Mouse (Mus musculus) neural tube, embryonic 14.5 days (tissue): ENCODE measurements around the gene Magi2. TPM values are rescaled to one million over a fixed set of nuclear protein-coding genes. Genes with fewer than 3 reads are reported as not detected.

Experiments
- ATAC-seq: fragments of 200-750 bp; cut with Nextera tagmentation; 2 replicates; pipeline ENCODE4 v1.8.0; 2017; ENCODE audit warnings: low read depth, mild to moderate bottlenecking, moderate TSS enrichment, moderate library complexity
- H3K27ac ChIP-seq: fragments of 300-500 bp; sonication (generic); 2 replicates; pipeline ENCODE4 v1.5.1; 2014; ENCODE audit warnings: low read depth, mild to moderate bottlenecking, control low read depth, low read length, moderate library complexity, mixed read lengths
- H3K27me3 ChIP-seq: fragments of 300-500 bp; sonication (generic); 2 replicates; pipeline ENCODE4 v1.6.1; 2014; ENCODE audit warnings: low read length; ENCODE audit not compliant: control insufficient read depth, insufficient read depth
- H3K36me3 ChIP-seq: fragments of 300-500 bp; sonication (generic); 2 replicates; pipeline ENCODE4 v1.6.1; 2014; ENCODE audit warnings: low read length, mixed read lengths; ENCODE audit not compliant: control insufficient read depth, insufficient read depth
- H3K4me1 ChIP-seq: fragments of 300-500 bp; sonication (generic); 2 replicates; pipeline ENCODE4 v1.6.1; 2014; ENCODE audit warnings: low read length; ENCODE audit not compliant: control insufficient read depth, insufficient read depth
- H3K4me2 ChIP-seq: fragments of 300-500 bp; sonication (generic); 2 replicates; pipeline ENCODE4 v1.6.1; 2014; ENCODE audit warnings: mild to moderate bottlenecking, low read depth, low read length, control low read depth
- H3K4me3 ChIP-seq: fragments of 300-500 bp; sonication (generic); 2 replicates; pipeline ENCODE4 v1.5.1; 2014; ENCODE audit warnings: low read depth, low read length, control low read depth, mixed read lengths
- H3K9ac ChIP-seq: fragments of 300-500 bp; sonication (generic); replicated peaks from 2 replicates; pipeline ENCODE4 v1.6.1; 2014; ENCODE audit warnings: low read depth, mild to moderate bottlenecking, control low read depth, low read length, mixed read lengths
- H3K9me3 ChIP-seq: fragments of 300-500 bp; sonication (generic); 2 replicates; pipeline ENCODE4 v1.6.1; 2016; ENCODE audit warnings: low read length; ENCODE audit not compliant: control insufficient read depth
- WGBS: fragments of 180-500 bp; shearing (Covaris S2); extraction: QIAGEN DNeasy Blood & Tissue Kit; methylation state at CpG from one replicate; pipeline ENCODE4 v1.1.7; 2014; 5-methylcytosine and 5-hydroxymethylcytosine counted together
- polyA plus RNA-seq: library from polyadenylated mRNA; unstranded; fragments of >200 nt; fragmentation: Nextera tagmentation; extraction: Ambion mirVana; gene quantifications from 2 replicates; pipeline ENCODE4 v1.2.1, GENCODE M21; 2014

Gene Magi2
- polyA plus RNA-seq, 1 experiment from 2014 or later, result 50.2 TPM

DNA sequence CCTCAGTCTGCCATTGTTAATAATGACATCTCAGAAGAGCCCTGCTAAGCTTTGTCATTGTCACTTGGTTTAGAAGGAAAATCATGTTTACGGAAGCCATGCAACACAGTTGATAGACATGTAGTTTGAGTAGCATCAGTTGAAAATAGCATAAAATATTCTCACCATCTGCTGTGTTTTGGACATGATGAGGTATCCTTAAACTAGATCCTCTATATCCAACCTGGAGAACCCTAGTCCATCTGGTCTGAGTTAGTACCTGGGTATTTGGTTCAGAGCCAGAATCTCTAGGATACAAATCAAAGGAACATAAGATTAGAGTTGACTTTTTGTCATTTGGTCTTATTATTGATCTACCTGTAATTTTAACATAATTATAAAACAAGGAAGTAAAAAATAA, 385.0 kb downstream of the Magi2 start:
- H3K27me3 ChIP-seq, result no peaks in the 10 kb centered on the region
- no peak overlapping the region for H3K4me3 ChIP-seq
- 89% methylated on average over 1 of the region's 1 CpGs for WGBS
- no peaks in the 10 kb centered on the region for H3K4me1 ChIP-seq
- ATAC-seq, result no peak
- no peak overlapping the region for H3K9ac ChIP-seq
- no peak overlapping the region for H3K27ac ChIP-seq
- H3K4me2 ChIP-seq, result no peak overlapping the region
- H3K36me3 ChIP-seq, result no peaks in the 10 kb centered on the region
- no peaks in the 10 kb centered on the region for H3K9me3 ChIP-seq

DNA sequence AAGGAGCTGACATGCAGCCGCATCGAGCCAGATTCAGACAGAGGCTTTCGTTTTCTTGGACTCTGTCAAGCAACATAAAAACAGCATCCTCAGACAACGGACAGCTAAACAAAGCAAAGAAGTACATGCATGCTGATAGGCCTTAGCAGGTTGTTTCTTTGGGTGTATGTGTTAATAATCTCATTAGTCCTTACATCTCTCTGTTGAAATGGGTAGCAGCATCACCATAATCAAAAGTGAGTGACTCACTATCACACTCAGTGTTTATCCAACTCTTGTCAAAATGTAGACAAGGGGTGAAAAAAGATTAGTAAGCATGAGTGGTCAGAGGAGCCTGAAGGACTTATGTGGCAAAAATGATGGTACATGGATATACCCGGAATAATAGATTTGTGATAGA, 394.8 kb downstream of the Magi2 start:
- no peak for ATAC-seq
- H3K4me2 ChIP-seq, result no peak overlapping the region
- H3K4me1 ChIP-seq, result no peaks in the 10 kb centered on the region
- H3K4me3 ChIP-seq, result no peak overlapping the region
- no peaks in the 10 kb centered on the region for H3K27me3 ChIP-seq
- H3K9me3 ChIP-seq, result no peaks in the 10 kb centered on the region
- WGBS, result 82% methylated on average over 5 of the region's 5 CpGs
- H3K27ac ChIP-seq, result no peak overlapping the region
- no peaks in the 10 kb centered on the region for H3K36me3 ChIP-seq
- H3K9ac ChIP-seq, result no peak overlapping the region

DNA sequence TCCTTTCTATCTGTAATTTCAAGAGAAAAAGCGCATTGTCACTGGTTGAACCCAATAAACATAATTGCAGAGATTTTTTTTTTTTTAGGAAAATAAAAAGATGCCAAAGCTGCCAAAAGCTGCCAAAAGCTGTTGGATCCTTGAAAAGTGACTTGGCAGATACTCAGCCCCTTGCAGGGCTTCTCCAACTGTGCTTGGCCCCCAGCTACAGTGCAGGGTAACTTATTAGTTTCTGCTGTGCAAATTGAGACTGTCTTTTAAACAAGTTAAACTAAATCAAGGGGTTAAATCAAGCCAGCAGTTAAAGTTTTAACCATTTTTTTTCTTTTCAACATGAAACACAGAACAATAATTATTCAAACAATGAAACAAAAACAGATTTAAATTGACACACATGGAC, 407.1 kb downstream of the Magi2 start:
- WGBS, result 96% methylated on average over 1 of the region's 1 CpGs
- ATAC-seq, result no peak
- Histone ChIP-seq H3K4me3 (no peak overlapping the region), H3K4me2 (no peak overlapping the region), H3K4me1 (no peaks in the 10 kb centered on the region), H3K36me3 (no peaks in the 10 kb centered on the region), H3K9ac (no peak overlapping the region), H3K27ac (no peak overlapping the region), H3K27me3 (no peaks in the 10 kb centered on the region), H3K9me3 (no peaks in the 10 kb centered on the region)

DNA sequence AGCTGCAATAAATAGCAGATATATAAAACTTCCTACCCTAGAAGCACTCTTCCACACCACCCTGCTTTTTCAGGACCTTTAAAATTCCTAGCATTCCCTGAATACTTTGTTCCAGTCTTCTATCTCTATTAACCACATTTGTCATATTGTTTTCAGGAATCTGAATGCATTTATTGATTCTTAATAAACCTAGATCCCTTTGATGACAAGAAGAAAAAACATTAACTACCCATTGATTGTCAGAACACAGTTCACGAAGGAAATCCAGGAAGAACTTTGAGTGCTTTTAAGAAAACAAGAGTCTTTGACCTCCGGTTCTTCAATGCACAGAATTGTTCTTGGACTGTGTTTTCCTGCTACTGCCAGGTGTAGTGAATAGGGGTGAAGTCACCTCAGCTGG, 411.0 kb downstream of the Magi2 start:
- no peaks in the 10 kb centered on the region for H3K9me3 ChIP-seq
- 69% methylated on average over 2 of the region's 2 CpGs for WGBS
- H3K4me3 ChIP-seq, result no peak overlapping the region
- H3K4me2 ChIP-seq, result no peak overlapping the region
- ATAC-seq, result no peak
- H3K36me3 ChIP-seq, result no peaks in the 10 kb centered on the region
- H3K27ac ChIP-seq, result no peak overlapping the region
- no peak overlapping the region for H3K9ac ChIP-seq
- no peaks in the 10 kb centered on the region for H3K27me3 ChIP-seq
- H3K4me1 ChIP-seq, result no peaks in the 10 kb centered on the region

DNA sequence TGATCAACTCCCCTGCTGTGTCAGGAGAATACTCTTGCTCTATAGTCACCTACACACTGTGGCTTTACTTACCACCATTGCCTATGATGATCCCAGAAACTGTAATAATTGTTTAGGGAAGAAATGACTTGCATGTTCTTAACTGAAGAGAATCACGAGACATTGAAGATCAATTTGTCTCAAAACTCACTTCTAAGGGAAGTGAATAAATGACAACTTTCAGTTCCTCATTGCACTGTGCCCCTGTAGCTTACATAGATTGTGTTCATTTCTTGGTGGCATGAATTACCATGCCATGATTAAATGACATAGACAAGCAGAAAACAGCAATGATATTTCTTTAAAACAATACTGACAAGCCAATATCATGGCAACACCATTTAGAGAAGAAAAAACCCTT, 429.1 kb downstream of the Magi2 start:
- no peaks in the 10 kb centered on the region for H3K27me3 ChIP-seq
- H3K4me2 ChIP-seq, result no peak overlapping the region
- H3K9me3 ChIP-seq, result no peaks in the 10 kb centered on the region
- no peaks in the 10 kb centered on the region for H3K36me3 ChIP-seq
- no peaks in the 10 kb centered on the region for H3K4me1 ChIP-seq
- H3K4me3 ChIP-seq, result no peak overlapping the region
- no peak for ATAC-seq
- H3K27ac ChIP-seq, result no peak overlapping the region
- 89% methylated on average over 1 of the region's 1 CpGs for WGBS
- no peak overlapping the region for H3K9ac ChIP-seq

DNA sequence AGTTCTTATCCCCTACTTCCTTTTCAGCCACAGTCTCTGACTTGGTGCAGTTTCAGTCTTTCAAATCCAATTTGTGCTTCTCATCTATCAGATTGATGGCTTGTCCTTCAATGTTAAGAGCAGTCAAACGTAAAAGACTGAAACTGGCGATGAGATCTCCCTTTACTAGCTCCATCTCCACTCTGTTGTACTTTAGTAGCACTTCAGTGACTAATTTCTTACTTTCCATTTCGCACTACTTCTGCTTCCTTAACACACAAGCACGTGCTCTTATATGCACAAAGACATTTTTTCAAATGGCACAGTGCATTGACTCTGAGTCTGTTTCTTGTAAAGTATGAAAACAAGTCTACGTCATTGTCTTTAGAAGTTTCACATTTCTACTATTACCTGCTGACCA, 439.6 kb downstream of the Magi2 start:
- Histone ChIP-seq H3K4me3 (no peak overlapping the region), H3K9ac (no peak overlapping the region), H3K36me3 (no peaks in the 10 kb centered on the region), H3K27me3 (no peaks in the 10 kb centered on the region), H3K9me3 (no peaks in the 10 kb centered on the region), H3K4me1 (no peaks in the 10 kb centered on the region), H3K4me2 (no peak overlapping the region), H3K27ac (no peak overlapping the region)
- WGBS, result 90% methylated on average over 5 of the region's 5 CpGs
- ATAC-seq, result no peak

DNA sequence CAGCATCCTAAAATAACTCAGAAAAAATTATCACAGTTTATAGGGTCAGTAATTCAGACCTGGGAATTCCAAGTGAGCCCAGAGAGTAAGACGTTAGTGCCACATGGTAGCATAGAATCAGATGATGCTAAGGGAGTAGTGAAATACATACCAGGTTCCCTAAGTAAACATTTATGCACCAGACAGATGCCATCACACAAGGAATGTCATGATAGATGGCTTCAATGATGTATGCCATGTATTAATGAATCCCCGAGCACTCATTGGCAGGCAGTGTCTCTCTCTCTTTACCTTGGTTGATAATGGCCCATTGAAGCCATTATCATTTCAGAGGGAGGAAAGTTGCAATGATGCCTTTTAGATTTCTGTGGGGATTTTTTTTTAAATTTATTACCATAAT, 490.5 kb downstream of the Magi2 start:
- Histone ChIP-seq H3K9me3 (no peaks in the 10 kb centered on the region), H3K4me3 (no peak overlapping the region), H3K27ac (no peak overlapping the region), H3K9ac (no peak overlapping the region), H3K4me2 (no peak overlapping the region), H3K27me3 (no peaks in the 10 kb centered on the region), H3K4me1 (no peaks in the 10 kb centered on the region), H3K36me3 (no peaks in the 10 kb centered on the region)
- WGBS, result 65% methylated on average over 2 of the region's 2 CpGs
- peak; percentile 69; the same call in 1 of the 2 replicates for ATAC-seq

DNA sequence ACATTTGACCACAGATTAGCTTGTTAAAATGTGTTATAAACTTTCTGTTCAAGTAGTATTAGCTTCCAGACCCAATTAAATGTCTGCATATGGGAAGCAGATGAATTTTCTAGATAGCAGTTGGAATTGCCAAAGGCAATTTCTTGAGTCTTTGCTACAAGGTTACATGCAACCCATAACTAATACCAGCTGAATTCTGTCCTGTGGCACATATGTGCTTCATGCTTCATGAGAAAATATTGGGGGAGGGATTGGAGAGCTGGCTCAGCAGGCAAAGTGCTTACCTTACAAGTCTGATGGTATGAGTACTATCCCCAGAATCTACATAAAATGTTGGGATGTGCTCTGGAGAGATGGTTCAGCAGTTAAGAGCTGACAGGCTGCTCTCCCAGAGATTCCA, 499.4 kb downstream of the Magi2 start:
- Histone ChIP-seq H3K9ac (no peak overlapping the region), H3K27me3 (no peaks in the 10 kb centered on the region), H3K36me3 (no peaks in the 10 kb centered on the region), H3K4me2 (no peak overlapping the region), H3K4me3 (no peak overlapping the region), H3K4me1 (no peaks in the 10 kb centered on the region), H3K27ac (no peak overlapping the region), H3K9me3 (no peaks in the 10 kb centered on the region)
- ATAC-seq, result no peak

DNA sequence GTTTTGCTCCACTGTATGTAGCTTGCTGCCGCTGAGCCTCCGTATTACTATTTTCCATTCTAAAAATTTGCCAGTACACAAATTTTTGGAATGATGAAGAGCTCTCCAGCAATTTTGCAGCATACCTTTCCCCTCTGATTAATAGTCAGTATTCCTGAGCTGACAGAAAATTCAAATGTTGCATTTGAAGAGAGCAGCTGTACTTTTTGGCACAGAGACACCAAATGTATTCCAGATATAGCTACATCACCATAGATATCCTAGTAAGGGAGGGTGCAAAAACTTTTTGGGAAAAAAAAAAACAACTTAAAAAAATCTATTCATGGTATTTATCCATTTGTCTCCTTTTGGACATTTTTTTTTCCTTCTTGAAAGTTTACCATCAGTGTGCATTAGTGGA, 518.5 kb downstream of the Magi2 start:
- H3K9ac ChIP-seq, result no peak overlapping the region
- WGBS, result 94% methylated on average over 2 of the region's 2 CpGs

DNA sequence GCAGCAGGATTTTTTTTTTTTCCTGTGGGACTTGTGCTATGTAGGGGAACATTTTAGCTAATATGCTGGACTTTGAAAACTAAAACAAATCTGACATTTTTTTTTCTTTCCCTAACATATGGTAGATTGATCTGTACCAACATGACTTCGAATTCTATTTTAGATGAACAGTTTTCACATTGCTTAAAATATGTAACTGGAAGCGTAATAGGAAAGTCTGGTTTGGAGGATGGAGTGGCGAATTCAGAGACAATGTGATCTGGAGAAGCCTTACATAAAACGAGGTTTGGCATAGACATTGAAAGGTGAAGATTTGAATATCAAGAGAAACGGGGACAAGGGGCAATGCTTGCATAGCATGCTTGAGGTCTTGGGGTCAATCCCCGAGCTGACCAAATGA, 519.1 kb downstream of the Magi2 start:
- ATAC-seq, result no peak
- Histone ChIP-seq H3K9ac (no peak overlapping the region), H3K36me3 (no peaks in the 10 kb centered on the region), H3K9me3 (no peaks in the 10 kb centered on the region), H3K27ac (no peak overlapping the region), H3K27me3 (no peaks in the 10 kb centered on the region), H3K4me1 (no peaks in the 10 kb centered on the region), H3K4me2 (no peak overlapping the region), H3K4me3 (no peak overlapping the region)
- 52% methylated on average over 6 of the region's 6 CpGs for WGBS

More for the DNA sequence above, 518.5 kb downstream of the Magi2 start:
- Histone ChIP-seq H3K4me1 (no peaks in the 10 kb centered on the region), H3K9me3 (no peaks in the 10 kb centered on the region), H3K27me3 (no peaks in the 10 kb centered on the region), H3K4me2 (no peak overlapping the region), H3K4me3 (no peak overlapping the region), H3K27ac (no peak overlapping the region), H3K36me3 (no peaks in the 10 kb centered on the region)
- no peak for ATAC-seq
